Mouse (Mus musculus): Measurements from ENCODE around the gene Mif4gd. TPM values are rescaled to one million over a fixed set of nuclear protein-coding genes. Genes with fewer than 3 reads are reported as not detected.
A peak's percentile ranks its signal among the peaks of the same experiment; 100 is the strongest.

Mif4gd gene
- total and polyA plus RNA-seq, 3 experiments, result 42.0 to 62.9 TPM; not detected in 1

DNA sequence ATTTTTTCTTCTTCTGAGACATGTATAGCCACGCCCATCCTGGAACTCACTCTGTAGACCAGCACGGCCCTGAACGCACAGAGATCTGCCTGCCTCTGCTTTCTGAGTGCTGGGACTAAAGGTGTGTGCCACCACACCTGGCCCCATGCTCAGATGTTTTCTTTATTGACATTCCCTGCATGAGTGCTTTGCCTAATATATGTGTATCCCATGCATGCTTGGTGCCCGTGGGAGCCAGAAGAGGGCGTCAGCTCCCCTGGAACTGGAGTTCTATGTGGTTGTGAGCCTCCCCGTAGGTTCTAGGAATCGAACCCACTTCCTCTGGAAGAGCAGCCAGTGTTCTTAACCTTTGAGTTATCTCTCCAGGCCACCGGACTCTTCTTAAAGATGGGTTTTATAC is 22.3 kb upstream of the Mif4gd start:
- TF ChIP-seq POLR2AphosphoS5 (IDR thresholded peaks at IDR 0.05; ENCODE audit: borderline replicate concordance, low read depth, low read length) (no peak), SMC3 (IDR thresholded peaks at IDR 0.05; ENCODE audit: low read depth, low read length) (peak; percentile 29), CTCF (IDR thresholded peaks at IDR 0.05 in 2 of 3, conservative IDR thresholded peaks at IDR 0.05 in 1 of 3; ENCODE audit: control insufficient read depth in 1 of 3, insufficient read depth in 1 of 3, low read depth in 2 of 3, low read length in 3 of 3, poor library complexity in 1 of 3, severe bottlenecking in 1 of 3) (peak in 2 of 3 experiments; percentile 37 to 46; a peak in 4 of 6 replicates), MYB (IDR thresholded peaks at IDR 0.05; ENCODE audit: low read depth, low read length) (no peak), RAD21 (IDR thresholded peaks at IDR 0.05; ENCODE audit: low read depth, low read length) (peak; percentile 4; the same call in 1 of the 2 replicates), MYC (IDR thresholded peaks at IDR 0.05; ENCODE audit: low read depth, low read length) (no peak)
- Histone ChIP-seq H3K36me3 (ENCODE audit: control insufficient read depth in 1 of 2, insufficient read depth in 2 of 2, low read length in 2 of 2) (peaks cover 0 to 9% of the 10 kb centered on the region in 2 experiments; a peak in 2 of 4 replicates), H3K27me3 (ENCODE audit: control insufficient read depth in 1 of 2, insufficient read depth in 2 of 2, low read length in 2 of 2) (no peaks in the 10 kb centered on the region), H3K27ac (ENCODE audit: control insufficient read depth, low read depth, low read length) (no peak overlapping the region), H3K79me2 (ENCODE audit: control insufficient read depth, insufficient read depth, low read length, poor library complexity) (no peaks in the 10 kb centered on the region), H3K4me1 (ENCODE audit: control insufficient read depth in 1 of 2, insufficient read depth in 2 of 2, low read length in 2 of 2) (peaks cover 8 to 23% of the 10 kb centered on the region in 2 experiments), H3K4me3 (ENCODE audit: control insufficient read depth in 1 of 2, insufficient read depth in 1 of 2, low read depth in 2 of 2, low read length in 2 of 2) (no peak overlapping the region), H3K9ac (ENCODE audit: control insufficient read depth, low read depth, low read length, poor library complexity, severe bottlenecking) (no peak overlapping the region), H3K9me3 (replicated peaks; ENCODE audit: insufficient read depth, low read length) (no peaks in the 10 kb centered on the region)
- DNase-seq (ENCODE audit: low read depth, low spot score), result no peak

DNA sequence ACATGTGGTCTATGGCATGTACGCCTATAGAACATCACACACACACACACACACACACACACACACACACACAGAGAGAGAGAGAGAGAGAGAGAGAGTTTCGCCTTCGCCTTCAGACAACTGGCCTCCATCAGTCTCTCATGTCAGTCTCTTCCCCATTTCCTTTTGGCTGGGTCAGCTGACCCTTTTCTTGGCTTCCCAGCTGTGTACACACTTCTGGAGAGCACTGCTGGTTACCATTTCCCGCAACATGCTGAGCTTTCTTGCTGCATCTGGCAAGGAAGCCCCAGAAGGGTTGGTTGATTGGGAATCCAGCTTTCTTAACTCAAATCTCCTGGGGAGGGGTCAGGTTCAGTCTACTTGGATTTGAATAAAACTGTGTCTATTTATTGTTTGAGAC is 21.3 kb upstream of the Mif4gd start:
- Histone ChIP-seq H3K9ac (ENCODE audit: control insufficient read depth, low read depth, low read length, poor library complexity, severe bottlenecking) (no peak overlapping the region), H3K27ac (ENCODE audit: control insufficient read depth, low read depth, low read length) (no peak overlapping the region), H3K27me3 (ENCODE audit: control insufficient read depth in 1 of 2, insufficient read depth in 2 of 2, low read length in 2 of 2) (no peaks in the 10 kb centered on the region), H3K4me3 (ENCODE audit: control insufficient read depth in 1 of 2, insufficient read depth in 1 of 2, low read depth in 2 of 2, low read length in 2 of 2) (no peak overlapping the region), H3K79me2 (ENCODE audit: control insufficient read depth, insufficient read depth, low read length, poor library complexity) (no peaks in the 10 kb centered on the region), H3K4me1 (ENCODE audit: control insufficient read depth in 1 of 2, insufficient read depth in 2 of 2, low read length in 2 of 2) (peaks cover 6 to 20% of the 10 kb centered on the region in 2 experiments), H3K36me3 (ENCODE audit: control insufficient read depth in 1 of 2, insufficient read depth in 2 of 2, low read length in 2 of 2) (peaks cover 0 to 5% of the 10 kb centered on the region in 2 experiments; a peak in 2 of 4 replicates), H3K9me3 (replicated peaks; ENCODE audit: insufficient read depth, low read length) (no peaks in the 10 kb centered on the region)
- TF ChIP-seq ETS1 (IDR thresholded peaks at IDR 0.05; ENCODE audit: low read depth, low read length) (0 out of 2 replicates have a peak, but pooled peaks have one; percentile 12), RAD21 (IDR thresholded peaks at IDR 0.05; ENCODE audit: low read depth, low read length) (no peak), ZKSCAN1 (IDR thresholded peaks at IDR 0.05; ENCODE audit: low read depth, low read length) (no peak), MAFK (IDR thresholded peaks at IDR 0.05; ENCODE audit: borderline replicate concordance, low read depth, low read length) (no peak), MYC (IDR thresholded peaks at IDR 0.05; ENCODE audit: low read depth, low read length) (no peak), USF1 (IDR thresholded peaks at IDR 0.05; ENCODE audit: low read depth, low read length) (peak; percentile 75), BHLHE40 (IDR thresholded peaks at IDR 0.05; ENCODE audit: borderline replicate concordance, low read depth, low read length) (no peak)
- no peak for DNase-seq (ENCODE audit: low read depth, low spot score)

DNA sequence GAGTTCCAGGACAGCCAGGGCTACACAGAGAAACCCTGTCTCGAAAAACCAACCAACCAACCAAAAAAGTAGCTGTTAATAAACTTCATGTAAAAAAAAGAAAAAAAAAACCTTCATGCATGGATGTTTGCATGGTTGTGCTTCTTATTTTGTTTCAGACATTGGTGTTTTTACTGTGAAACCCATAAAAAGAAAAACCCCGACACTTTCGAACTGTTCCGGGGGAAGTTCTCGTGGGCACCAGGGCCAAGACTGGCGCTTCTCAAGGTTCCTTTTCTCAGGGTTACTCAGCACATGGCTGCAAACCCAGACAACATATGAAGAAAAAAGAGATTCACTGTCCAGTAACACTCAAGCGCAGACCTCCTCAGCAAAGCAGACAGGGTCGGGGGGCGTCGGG is 20.1 kb upstream of the Mif4gd start:
- Histone ChIP-seq H3K9ac (ENCODE audit: control insufficient read depth, low read depth, low read length, poor library complexity, severe bottlenecking) (no peak overlapping the region), H3K27ac (ENCODE audit: control insufficient read depth, low read depth, low read length) (no peak overlapping the region), H3K4me1 (ENCODE audit: control insufficient read depth in 1 of 2, insufficient read depth in 2 of 2, low read length in 2 of 2) (peaks cover 3 to 21% of the 10 kb centered on the region in 2 experiments), H3K79me2 (ENCODE audit: control insufficient read depth, insufficient read depth, low read length, poor library complexity) (no peaks in the 10 kb centered on the region; the same call in 1 of the 2 replicates), H3K9me3 (replicated peaks; ENCODE audit: insufficient read depth, low read length) (no peaks in the 10 kb centered on the region), H3K4me3 (ENCODE audit: control insufficient read depth in 1 of 2, insufficient read depth in 1 of 2, low read depth in 2 of 2, low read length in 2 of 2) (no peak overlapping the region), H3K27me3 (ENCODE audit: control insufficient read depth in 1 of 2, insufficient read depth in 2 of 2, low read length in 2 of 2) (no peaks in the 10 kb centered on the region), H3K36me3 (ENCODE audit: control insufficient read depth in 1 of 2, insufficient read depth in 2 of 2, low read length in 2 of 2) (peaks cover 0 to 3% of the 10 kb centered on the region in 2 experiments; a peak in 2 of 4 replicates)
- DNase-seq (ENCODE audit: low read depth, low spot score), result no peak
- TF ChIP-seq TAL1 (IDR thresholded peaks at IDR 0.05; ENCODE audit: low read length), result no peak
- no peak for TF ChIP-seq NRF1 (IDR thresholded peaks at IDR 0.05; ENCODE audit: insufficient read depth, low read depth, low read length, poor library complexity, severe bottlenecking)
- TF ChIP-seq EP300 (IDR thresholded peaks at IDR 0.05; ENCODE audit: low read depth in 1 of 2, low read length in 2 of 2), result no peak
- no peak for TF ChIP-seq SMC3 (IDR thresholded peaks at IDR 0.05; ENCODE audit: low read depth, low read length)
- no peak for TF ChIP-seq POLR2A (IDR thresholded peaks at IDR 0.05; ENCODE audit: control insufficient read depth in 1 of 2, insufficient read depth in 1 of 2, low read depth in 1 of 2, low read length in 2 of 2, poor library complexity in 1 of 2)
- TF ChIP-seq RAD21 (IDR thresholded peaks at IDR 0.05; ENCODE audit: low read depth, low read length), result no peak
- TF ChIP-seq JUND (IDR thresholded peaks at IDR 0.05; ENCODE audit: low read depth, low read length), result no peak
- TF ChIP-seq GATA1 (IDR thresholded peaks at IDR 0.05; ENCODE audit: low read depth, low read length), result no peak
- no peak for TF ChIP-seq CTCF (IDR thresholded peaks at IDR 0.05 in 2 of 3, conservative IDR thresholded peaks at IDR 0.05 in 1 of 3; ENCODE audit: control insufficient read depth in 1 of 3, insufficient read depth in 1 of 3, low read depth in 2 of 3, low read length in 3 of 3, poor library complexity in 1 of 3, severe bottlenecking in 1 of 3)
- TF ChIP-seq CHD2 (IDR thresholded peaks at IDR 0.05; ENCODE audit: low read length), result no peak
- TF ChIP-seq TBP (IDR thresholded peaks at IDR 0.05; ENCODE audit: low read depth, low read length), result no peak
- TF ChIP-seq ELF1 (IDR thresholded peaks at IDR 0.05; ENCODE audit: low read depth, low read length), result no peak
- no peak for TF ChIP-seq MAFK (IDR thresholded peaks at IDR 0.05; ENCODE audit: borderline replicate concordance, low read depth, low read length)
- TF ChIP-seq POLR2AphosphoS5 (IDR thresholded peaks at IDR 0.05; ENCODE audit: borderline replicate concordance, low read depth, low read length), result no peak
- no peak for TF ChIP-seq POLR2AphosphoS2 (IDR thresholded peaks at IDR 0.05; ENCODE audit: low read length)
- TF ChIP-seq NELFE (IDR thresholded peaks at IDR 0.05; ENCODE audit: low read depth, low read length), result no peak
- TF ChIP-seq MAZ (IDR thresholded peaks at IDR 0.05; ENCODE audit: low read depth, low read length), result no peak
- no peak for TF ChIP-seq UBTF (IDR thresholded peaks at IDR 0.05; ENCODE audit: borderline replicate concordance, insufficient read depth, low read depth, low read length)
- TF ChIP-seq ZKSCAN1 (IDR thresholded peaks at IDR 0.05; ENCODE audit: low read depth, low read length), result no peak

All from MEL (cell line).